9 mouse cellular contexts compared by ENCODE assay signal in the genomic region with DNA sequence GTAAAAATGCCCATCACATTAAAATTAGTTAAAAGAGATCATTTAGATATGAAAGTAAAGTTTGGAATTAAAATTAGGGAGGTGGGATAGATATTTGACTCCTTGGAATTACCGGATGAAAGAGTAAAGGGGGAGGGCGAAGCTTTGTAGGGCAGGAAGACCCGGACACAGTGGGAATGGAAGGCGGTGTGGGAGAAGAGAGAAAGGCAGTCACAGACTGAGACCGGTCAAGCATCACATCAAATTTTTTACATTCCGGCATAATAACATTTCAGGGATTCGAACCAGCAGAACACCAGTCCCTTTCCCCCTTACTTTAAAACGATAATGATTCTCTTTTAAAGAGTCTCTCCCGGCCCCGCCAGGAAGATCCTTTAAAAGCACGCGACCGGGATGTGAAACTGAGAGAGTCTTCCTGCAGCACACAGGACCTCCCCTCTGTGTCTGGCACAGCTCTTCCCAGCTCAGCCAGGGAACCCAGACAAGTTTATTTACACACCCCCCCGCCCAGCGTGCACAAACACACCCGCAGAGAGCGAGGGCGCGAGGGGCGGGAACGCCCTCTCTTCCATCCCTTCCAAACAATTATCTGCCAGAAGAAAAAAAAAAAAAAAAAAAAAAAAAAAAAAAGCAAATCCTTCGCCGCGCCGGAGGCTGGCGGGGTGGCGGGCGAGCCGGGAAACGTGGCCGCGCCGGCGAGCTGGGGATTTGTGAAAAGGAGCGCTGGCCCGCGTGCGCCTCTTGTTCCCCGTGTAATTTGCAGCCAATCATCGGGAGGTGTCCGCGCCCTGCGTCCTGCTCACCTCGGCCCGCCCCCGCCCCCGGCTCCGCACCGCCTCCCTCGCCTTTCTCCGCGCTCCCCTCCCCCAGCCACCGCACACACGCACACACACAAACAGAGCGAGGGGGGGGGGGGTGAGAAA. TPM values are rescaled to one million over a fixed set of nuclear protein-coding genes. Genes with fewer than 3 reads are reported as not detected.
A peak's percentile ranks its signal among the peaks of the same experiment; 100 is the strongest.
DNase-seq lines count a peak whose midpoint lies in the region; ATAC-seq lines count a peak whose summit lies in the region.
"Had no signal": no experiment of that assay in that cellular context is flagged by ENCODE, and none has a peak within 500 bp of the region (broad histone marks: within the 10 kb centered on the region; RNA-seq: fewer than 3 reads in every experiment).

No protein-coding gene starts in this region.

- DNase-seq in thymus, postnatal 14 days, result peak; percentile 3
- DNase-seq in thymus, postnatal 25 days, result no peak
- DNase-seq in heart, adult 9 months (ENCODE audit: low spot score in 2 of 2), result peak; percentile 68 to 74
- peak; percentile 33 to 34 for DNase-seq in kidney, adult 8-10 months

- ATAC-seq in embryonic facial prominence, embryonic 13.5 days (ENCODE audit: insufficient number of reproducible peaks, insufficient read depth, low FRiP score, low TSS enrichment, low read depth), result peak; percentile 75; the same call in 1 of the 2 replicates
- ATAC-seq in limb, embryonic 13.5 days (ENCODE audit: low FRiP score, low read depth), result peak; percentile 87
- peak; percentile 86 for ATAC-seq in midbrain, embryonic 13.5 days
- ATAC-seq in stomach, embryonic 15.5 days (ENCODE audit: insufficient read depth, low FRiP score, low read depth), result peak; percentile 80

- H3K4me1 ChIP-seq in embryonic facial prominence, embryonic 13.5 days, result peaks cover 17% of the 10 kb centered on the region
- peaks cover 15% of the 10 kb centered on the region for H3K4me1 ChIP-seq in limb, embryonic 13.5 days
- peaks cover 13% of the 10 kb centered on the region for H3K4me1 ChIP-seq in midbrain, embryonic 13.5 days (replicated peaks)
- H3K4me1 ChIP-seq in stomach, embryonic 15.5 days, result peaks cover 8% of the 10 kb centered on the region

- H3K36me3 ChIP-seq in embryonic facial prominence, embryonic 13.5 days, result no peaks in the 10 kb centered on the region
- no peaks in the 10 kb centered on the region for H3K36me3 ChIP-seq in limb, embryonic 13.5 days
- H3K36me3 ChIP-seq in midbrain, embryonic 13.5 days, result no peaks in the 10 kb centered on the region
- no peaks in the 10 kb centered on the region for H3K36me3 ChIP-seq in stomach, embryonic 15.5 days
- H3K36me3 ChIP-seq: G1E had no signal

- H3K27me3 ChIP-seq in embryonic facial prominence, embryonic 13.5 days, result no peaks in the 10 kb centered on the region
- no peaks in the 10 kb centered on the region for H3K27me3 ChIP-seq in limb, embryonic 13.5 days
- no peaks in the 10 kb centered on the region for H3K27me3 ChIP-seq in midbrain, embryonic 13.5 days
- no peaks in the 10 kb centered on the region for H3K27me3 ChIP-seq in stomach, embryonic 15.5 days (replicated peaks)

- peak overlapping the region; percentile 85 for H3K27ac ChIP-seq in embryonic facial prominence, embryonic 13.5 days
- H3K27ac ChIP-seq in limb, embryonic 13.5 days, result peak overlapping the region; percentile 76
- peak overlapping the region; percentile 100 for H3K27ac ChIP-seq in midbrain, embryonic 13.5 days
- H3K27ac ChIP-seq in stomach, embryonic 15.5 days, result peak overlapping the region; percentile 80

- H3K4me2 ChIP-seq in embryonic facial prominence, embryonic 13.5 days, result peak overlapping the region; percentile 65
- peak overlapping the region; percentile 69 for H3K4me2 ChIP-seq in limb, embryonic 13.5 days (replicated peaks)
- H3K4me2 ChIP-seq in midbrain, embryonic 13.5 days (replicated peaks), result peak overlapping the region; percentile 82
- peak overlapping the region; percentile 65 for H3K4me2 ChIP-seq in stomach, embryonic 15.5 days

- peak overlapping the region; percentile 51 for H3K4me3 ChIP-seq in embryonic facial prominence, embryonic 13.5 days
- H3K4me3 ChIP-seq in limb, embryonic 13.5 days, result peak overlapping the region; percentile 56
- H3K4me3 ChIP-seq in midbrain, embryonic 13.5 days (replicated peaks), result peak overlapping the region; percentile 76
- peak overlapping the region; percentile 46 for H3K4me3 ChIP-seq in stomach, embryonic 15.5 days (replicated peaks)

- under 1% methylated on average over 54 of the region's 55 CpGs for WGBS in embryonic facial prominence, embryonic 13.5 days
- 0% methylated on average over 45 of the region's 55 CpGs for WGBS in limb, embryonic 13.5 days
- WGBS in midbrain, embryonic 13.5 days, result under 1% methylated on average over 46 of the region's 55 CpGs
- under 1% methylated on average over 53 of the region's 55 CpGs for WGBS in stomach, embryonic 15.5 days

- H3K9ac ChIP-seq in embryonic facial prominence, embryonic 13.5 days, result peak overlapping the region; percentile 72
- peak overlapping the region; percentile 67 for H3K9ac ChIP-seq in limb, embryonic 13.5 days
- H3K9ac ChIP-seq in midbrain, embryonic 13.5 days (replicated peaks), result peak overlapping the region; percentile 95
- 0 out of 2 replicates have a peak overlapping the region, but pooled peaks have one; percentile 19 for H3K9ac ChIP-seq in stomach, embryonic 15.5 days

- no peaks in the 10 kb centered on the region for H3K9me3 ChIP-seq in embryonic facial prominence, embryonic 13.5 days
- H3K9me3 ChIP-seq in limb, embryonic 13.5 days, result no peaks in the 10 kb centered on the region
- no peaks in the 10 kb centered on the region for H3K9me3 ChIP-seq in midbrain, embryonic 13.5 days
- no peaks in the 10 kb centered on the region for H3K9me3 ChIP-seq in stomach, embryonic 15.5 days

RNA-seq across cellular contexts. Expression of gene Cxxc4, which starts 0.5 kb away (rescaled TPM):
- polyA plus RNA-seq in embryonic facial prominence, embryonic 13.5 days (2015; fragmentation: Nextera tagmentation; extraction: Ambion mirVana), result 6.0 and 6.5 TPM in 2 replicates
- 7.7 and 8.0 TPM in 2 replicates for polyA plus RNA-seq in limb, embryonic 13.5 days (2015; fragmentation: Nextera tagmentation; extraction: Ambion mirVana)
- 43.4 and 44.2 TPM in 2 replicates for polyA plus RNA-seq in midbrain, embryonic 13.5 days (2015; fragmentation: Nextera tagmentation; extraction: Ambion mirVana)
- polyA plus RNA-seq in stomach, embryonic 15.5 days (2015; fragmentation: Nextera tagmentation; extraction: Ambion mirVana), result 5.0 and 7.3 TPM in 2 replicates
- polyA plus RNA-seq: G1E had no signal

Comparison
In these comparisons a context has a peak if more than half of its experiments do, and no peak if none do; other contexts are left out.
1. H3K9ac ChIP-seq: peak in every context shown above with its lines; median percentile 95 in midbrain, embryonic 13.5 days; 72 in embryonic facial prominence, embryonic 13.5 days; 67 in limb, embryonic 13.5 days; 19 in stomach, embryonic 15.5 days.